Mouse (Mus musculus): ENCODE data around the gene Cavin1. TPM values are rescaled to one million over a fixed set of nuclear protein-coding genes. Genes with fewer than 3 reads are reported as not detected.

Gene Cavin1
- polyA plus RNA-seq, 1 experiment = 1.4 TPM

DNA sequence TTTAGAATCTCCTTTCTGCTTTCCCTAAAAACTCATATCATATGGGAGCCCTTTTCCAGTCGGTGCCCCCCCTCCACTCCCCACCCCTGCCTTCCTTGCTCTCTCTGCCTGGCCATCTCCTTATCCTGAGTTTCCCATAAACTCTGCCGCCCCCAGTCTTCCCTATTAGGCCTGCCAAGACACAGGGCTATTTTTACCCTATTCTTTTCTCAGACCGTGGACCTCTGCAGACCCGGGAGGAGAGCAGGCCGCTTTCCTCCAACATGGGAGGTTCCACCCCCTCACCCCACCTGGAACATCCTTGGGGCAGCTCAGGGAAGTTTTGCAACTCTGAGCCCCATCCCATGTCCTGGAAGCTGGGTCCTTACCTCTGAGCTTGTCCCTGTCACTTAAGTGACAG, 3.3 kb downstream of the Cavin1 start:
- TF ChIP-seq GATA1 (IDR thresholded peaks at IDR 0.05; ENCODE audit: low read length) = no peak

DNA sequence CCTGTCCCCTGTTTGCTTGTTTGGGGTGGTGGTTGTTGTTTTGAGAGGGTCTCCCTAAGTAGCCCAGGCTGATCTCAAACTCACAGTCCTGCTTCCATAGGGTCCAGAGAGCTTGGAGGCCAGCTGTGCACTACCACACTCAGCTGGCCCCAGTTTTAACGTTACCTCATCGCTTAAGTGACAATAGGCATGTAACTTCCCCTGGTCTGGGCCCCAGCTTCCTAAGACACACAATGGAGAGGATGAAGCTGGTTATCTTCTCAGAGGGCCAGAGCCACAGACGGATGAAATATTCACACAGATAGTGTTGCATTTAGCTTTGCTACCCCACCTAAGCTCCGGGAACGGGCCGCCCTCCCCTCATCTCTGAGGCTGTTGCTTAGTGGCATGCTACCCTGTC, 4.9 kb downstream of the Cavin1 start:
- TF ChIP-seq GATA1 (IDR thresholded peaks at IDR 0.05; ENCODE audit: low read length) = no peak

DNA sequence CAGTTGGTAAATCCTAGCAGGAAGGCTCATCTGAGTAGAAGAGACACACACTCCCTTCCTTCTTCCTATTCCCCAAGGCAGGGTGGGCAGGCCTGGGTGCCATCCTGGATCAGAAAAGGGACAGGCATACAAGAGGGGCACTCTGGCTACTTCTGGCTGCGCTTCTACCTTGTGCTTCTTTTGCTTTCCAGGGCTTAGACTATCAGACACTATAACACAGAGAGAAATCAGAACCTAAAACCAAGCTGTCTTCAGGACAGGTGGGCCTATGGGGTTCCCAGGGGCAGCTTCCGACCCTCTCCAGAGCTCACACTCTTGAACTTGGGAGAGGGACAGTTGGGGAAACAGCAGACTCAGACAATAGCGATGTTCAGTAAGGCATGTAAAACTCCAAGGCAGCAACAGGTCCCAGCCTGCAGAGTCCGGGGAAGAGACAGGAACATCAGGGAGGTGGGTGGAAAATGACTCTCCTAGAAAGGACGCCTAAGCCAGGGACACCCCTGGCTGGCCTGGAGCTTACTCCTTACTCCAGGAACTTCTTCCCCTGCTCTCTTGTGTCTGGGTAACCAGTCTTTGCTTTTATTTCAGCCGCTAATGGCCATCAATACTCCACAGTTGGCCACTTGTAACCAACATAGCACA, 5.7 kb downstream of the Cavin1 start:
- TF ChIP-seq GATA1 (IDR thresholded peaks at IDR 0.05; ENCODE audit: low read length) = no peak

DNA sequence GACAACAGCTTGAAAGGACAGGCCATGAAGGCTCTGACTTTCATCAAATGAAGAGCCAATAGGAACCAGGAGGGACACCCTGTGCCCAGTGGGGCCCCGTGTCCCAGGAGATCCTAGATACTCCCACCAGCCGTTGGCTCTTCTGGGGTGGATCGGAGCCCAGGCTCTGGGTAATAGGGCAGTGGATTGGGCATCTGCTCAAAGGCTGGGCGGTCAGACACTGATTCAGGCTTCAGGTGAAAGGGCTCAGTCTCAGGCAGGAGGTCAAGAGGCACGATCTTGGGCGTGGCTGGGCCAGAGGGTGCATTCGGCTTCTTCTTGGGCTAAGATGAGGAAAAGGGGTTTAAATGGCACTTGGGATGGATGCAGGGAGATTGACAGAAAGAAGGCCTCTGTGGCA, 6.5 kb downstream of the Cavin1 start:
- TF ChIP-seq GATA1 (IDR thresholded peaks at IDR 0.05; ENCODE audit: low read length) = no peak

DNA sequence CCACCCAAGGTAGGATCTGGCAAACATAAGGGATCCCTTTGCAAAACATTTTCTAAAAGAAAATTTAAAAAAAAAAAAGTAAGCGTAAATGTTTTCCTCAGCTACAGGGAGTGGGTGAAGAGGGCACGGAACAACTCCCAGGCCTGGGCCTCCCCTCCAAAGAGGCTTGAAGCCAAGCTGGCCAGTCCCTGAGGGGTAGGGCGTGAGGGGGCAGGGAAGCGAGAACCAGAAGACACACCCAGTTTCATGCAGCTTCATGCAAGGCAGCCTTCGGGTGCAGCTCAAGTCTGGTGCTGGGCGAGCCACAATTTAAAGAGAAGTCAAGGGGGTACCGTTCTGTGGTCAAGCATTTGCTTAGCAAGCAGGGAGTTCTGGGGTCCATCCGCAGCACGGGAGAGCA, 7.0 kb downstream of the Cavin1 start:
- TF ChIP-seq GATA1 (IDR thresholded peaks at IDR 0.05; ENCODE audit: low read length) = no peak

DNA sequence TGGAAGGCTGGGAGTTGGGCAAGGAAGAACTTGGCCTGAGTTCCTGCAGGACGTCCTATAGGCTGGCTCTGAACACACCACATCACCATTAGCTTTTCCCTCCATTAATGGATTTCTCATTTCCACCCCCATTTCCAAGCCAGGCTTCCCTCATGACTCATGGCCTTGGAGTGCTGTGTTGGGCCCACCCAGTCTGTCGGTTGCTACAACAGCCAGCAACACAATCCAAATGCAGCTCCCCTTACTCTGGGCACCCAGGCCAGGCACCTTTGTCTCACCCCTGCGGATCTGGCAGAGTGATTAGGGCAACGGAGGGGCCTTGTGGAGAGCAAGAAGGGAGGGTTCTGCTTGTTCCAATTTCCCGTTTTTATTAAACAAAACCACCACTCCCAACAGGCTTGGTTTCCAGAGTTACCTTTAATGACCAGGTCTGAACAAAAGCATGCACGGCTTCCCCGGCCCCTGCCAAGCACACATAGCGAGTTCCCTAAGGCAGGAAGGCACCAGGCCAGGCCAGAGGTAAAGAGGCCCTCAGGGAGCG, 8.2 kb downstream of the Cavin1 start:
- TF ChIP-seq GATA1 (IDR thresholded peaks at IDR 0.05; ENCODE audit: low read length) = no peak

DNA sequence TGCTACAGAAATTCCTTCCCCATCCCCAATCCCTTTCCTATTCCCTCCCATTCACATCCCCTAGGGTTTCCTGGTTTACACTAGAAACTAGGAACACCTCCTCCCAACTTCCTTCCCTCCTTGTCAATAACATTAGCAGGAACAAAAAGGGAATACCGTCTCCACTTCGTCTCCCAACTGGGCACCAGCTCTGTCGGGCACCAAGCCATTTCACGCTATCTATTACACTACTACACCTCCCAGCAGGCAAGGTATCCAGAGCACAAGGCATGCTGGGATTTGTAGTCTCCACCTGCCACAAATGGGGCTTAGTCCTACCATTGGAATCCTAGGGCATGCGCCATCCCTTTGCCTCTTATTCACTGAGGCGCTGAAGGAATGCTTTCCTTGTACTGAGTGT, 10.1 kb downstream of the Cavin1 start:
- TF ChIP-seq GATA1 (IDR thresholded peaks at IDR 0.05; ENCODE audit: low read length) = no peak

DNA sequence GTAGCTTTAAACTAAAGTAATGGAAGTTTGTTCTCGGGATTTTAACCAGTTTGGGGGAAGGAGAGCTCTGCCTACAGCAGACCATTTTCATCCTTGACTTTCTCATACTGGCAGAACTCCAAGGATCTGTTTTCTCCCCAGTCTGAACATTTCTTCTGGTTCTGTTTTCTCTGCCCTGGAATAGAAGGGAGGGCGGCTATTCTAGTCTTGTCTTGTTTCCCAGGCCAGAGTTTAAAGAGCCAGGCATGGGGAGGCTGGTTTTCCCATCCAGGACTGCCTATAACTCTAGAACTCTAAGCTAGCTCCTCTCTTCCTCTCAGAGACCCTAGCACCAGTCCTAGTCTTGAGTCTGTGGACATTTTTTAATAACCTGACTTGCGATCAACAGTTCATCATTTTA, 10.9 kb downstream of the Cavin1 start:
- TF ChIP-seq GATA1 (IDR thresholded peaks at IDR 0.05; ENCODE audit: low read length) = no peak

DNA sequence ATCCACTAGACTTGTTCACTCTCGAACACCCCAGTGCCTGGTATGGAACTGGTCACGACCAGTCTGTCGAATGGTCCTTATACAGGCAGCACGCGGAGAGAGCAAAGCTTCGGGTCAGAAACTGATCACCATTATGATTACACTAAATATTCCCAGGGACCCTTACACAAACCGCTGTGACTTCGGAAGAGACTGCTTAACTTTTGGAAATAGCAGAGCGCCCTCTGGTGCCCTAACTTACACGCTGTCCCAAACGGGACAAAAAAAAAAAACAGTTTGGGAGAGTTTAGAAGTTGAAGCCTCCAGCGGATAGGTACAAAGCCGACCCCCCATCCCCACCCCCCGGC, 11.2 kb downstream of the Cavin1 start:
- no peak for TF ChIP-seq GATA1 (IDR thresholded peaks at IDR 0.05; ENCODE audit: low read length)

DNA sequence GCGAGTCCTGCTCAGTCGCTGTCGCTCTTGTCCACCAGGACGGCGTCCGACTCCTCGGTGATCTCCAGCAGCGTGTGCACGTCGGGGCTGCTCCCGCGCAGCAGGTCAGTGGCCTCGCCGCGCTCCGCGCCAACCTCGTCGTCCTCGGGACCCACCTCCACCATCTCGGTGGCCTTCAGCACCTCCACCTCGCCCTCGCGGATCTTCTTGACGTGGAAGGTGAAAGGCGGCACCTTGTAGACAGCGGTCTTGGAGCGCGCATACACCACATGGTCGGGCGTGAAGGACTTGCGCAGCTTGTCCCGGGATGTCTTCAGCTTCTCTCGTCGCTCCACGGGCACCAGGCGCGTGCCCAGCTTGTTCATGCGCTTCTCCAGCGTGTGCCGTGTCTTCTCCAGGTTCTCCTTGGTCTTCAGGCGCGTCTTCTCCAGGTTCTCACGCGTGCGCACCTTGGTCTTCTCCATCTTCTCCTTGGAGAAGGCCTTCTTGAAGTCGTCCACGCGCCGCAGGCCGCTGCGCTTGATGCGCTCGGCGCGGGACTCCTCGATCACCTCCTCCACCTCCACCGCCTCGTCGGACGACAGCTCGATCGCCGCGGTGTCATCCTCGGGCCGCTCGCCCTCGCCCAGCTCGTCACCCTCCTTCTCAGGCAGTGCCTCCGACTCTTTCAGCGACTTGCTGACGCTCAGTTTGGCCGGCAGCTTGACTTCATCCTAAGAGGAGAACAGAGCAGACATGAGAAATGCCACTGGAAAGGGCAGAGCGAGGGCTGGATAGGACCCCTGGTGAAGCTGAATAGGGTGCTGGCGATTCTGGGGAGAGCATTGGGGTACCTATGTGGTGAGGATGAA, 11.8 kb downstream of the Cavin1 start:
- TF ChIP-seq GATA1 (IDR thresholded peaks at IDR 0.05; ENCODE audit: low read length) = no peak

DNA sequence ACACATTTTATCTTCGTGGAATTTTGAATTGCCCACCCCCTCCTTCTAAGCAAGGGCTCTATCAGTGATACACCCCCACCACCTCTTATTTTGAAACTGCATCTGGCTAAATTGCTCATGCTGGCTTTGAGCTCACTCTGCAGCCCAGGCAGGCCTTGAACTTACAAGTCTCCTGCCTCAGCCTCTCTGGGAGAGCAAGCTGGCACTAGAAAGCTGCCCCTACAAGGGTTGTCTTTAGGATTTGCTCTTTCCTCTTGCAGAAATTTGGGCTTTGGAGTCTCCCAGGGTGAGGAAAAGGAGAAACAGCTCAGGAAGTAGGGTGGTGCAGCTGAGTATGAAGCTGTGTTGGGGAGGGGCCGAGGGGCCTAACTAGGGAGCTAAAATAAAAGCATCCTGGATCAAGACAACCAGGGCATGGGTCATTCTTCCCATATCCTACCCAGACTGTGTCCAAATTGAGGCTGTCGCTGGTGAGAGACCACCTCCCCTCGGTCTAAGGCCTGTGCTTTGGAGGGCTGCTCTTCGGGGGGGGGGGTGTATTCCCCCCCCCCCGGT, 12.7 kb downstream of the Cavin1 start:
- TF ChIP-seq GATA1 (IDR thresholded peaks at IDR 0.05; ENCODE audit: low read length) = no peak

DNA sequence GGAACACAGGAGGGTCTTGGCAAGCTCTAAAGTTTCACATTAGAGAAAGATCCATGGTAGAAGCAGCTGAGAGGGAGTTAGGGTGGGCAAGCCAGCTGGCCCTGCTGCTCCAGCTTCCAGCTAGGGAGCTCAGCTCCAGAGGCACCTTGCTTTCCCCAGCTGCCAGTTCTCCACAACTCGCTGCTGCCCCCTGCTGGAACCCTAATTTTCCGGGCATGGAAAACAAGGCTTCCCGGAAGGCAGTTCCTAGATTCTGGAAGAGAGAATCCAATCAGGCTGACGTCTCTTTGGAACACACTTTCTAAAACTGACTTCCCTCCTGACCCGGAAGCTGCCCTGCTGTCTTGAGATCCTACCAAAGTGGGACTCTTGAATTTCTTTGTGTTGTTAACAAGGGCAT, 13.4 kb downstream of the Cavin1 start:
- no peak for TF ChIP-seq GATA1 (IDR thresholded peaks at IDR 0.05; ENCODE audit: low read length)

DNA sequence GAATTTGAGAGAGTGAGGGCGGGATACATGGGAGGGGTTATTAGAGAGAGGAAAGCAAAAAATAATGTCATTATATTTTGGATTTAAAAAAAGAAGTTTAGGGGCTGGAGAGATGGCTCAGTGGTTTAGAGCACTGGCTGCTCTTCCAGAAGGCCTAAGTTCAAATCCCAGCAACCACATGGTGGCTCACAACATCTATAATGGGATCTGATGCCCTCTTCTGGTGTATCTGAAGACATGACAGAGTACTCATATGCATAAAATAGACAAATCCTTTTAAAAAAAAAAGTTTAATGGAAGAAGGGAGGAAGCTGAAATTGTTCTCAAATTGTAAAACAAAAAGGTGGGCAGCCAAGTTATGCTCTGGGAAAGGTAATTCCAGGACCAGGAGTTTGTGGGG, 21.1 kb downstream of the Cavin1 start:
- TF ChIP-seq GATA1 (IDR thresholded peaks at IDR 0.05; ENCODE audit: low read length) = no peak

DNA sequence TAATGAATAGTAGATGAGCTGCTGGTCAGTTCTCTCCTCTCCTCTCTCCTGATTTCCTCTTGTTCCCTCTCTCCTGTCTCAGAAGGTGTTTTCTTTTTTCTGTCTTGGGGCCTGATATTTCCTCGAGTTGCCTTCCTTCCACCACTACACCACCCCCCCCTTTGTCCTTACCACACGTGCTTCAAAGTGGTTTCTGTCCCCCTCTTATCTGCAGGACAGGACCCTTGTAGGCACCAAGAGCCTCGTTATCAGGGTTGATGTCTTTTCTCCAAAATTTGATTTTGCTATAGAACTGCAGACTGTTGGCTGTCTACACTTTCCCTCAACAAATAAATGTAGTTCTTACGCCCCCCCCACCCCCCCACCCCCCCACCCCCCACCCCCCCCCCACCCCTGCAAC, 22.4 kb downstream of the Cavin1 start:
- no peak for TF ChIP-seq GATA1 (IDR thresholded peaks at IDR 0.05; ENCODE audit: low read length)

DNA sequence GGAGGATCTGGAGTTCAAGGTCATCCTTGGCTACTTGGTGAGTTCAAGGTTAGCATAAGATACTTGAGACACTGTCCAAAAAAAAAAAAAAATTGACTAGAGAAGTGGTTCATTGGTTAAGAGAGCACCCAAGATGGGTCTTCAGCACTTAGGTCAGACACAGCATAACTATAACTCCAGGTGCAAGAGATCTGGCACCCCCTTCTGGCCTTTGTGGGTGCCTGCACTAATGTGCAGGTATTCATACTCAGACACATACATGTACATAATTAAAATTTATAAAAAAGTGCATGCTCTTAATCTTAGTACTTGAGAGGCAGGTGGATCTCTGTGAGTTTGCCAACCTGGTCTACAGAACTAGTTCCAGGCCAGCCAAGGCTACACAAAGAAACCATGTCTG, 23.1 kb downstream of the Cavin1 start:
- TF ChIP-seq GATA1 (IDR thresholded peaks at IDR 0.05; ENCODE audit: low read length) = no peak

DNA sequence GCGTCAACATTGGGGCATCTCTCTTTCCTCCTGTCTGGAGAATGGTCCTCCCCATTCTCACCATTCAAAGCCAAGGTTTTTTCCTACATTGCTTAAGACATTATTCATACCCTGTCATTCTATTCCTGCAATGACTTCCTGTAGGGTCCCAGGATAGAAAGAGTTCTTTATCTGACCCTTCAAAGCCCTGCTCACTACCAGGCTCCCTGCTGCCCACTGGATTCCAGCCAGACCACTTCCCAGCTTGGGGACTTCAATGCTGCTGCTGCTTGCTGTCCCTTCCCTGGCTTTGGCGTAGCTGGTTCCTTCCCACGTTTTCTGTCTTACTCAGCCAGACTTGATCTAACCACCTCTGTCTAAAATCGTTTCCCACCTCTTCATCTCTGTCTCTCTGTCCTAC, 23.8 kb downstream of the Cavin1 start:
- TF ChIP-seq GATA1 (IDR thresholded peaks at IDR 0.05; ENCODE audit: low read length) = no peak

DNA sequence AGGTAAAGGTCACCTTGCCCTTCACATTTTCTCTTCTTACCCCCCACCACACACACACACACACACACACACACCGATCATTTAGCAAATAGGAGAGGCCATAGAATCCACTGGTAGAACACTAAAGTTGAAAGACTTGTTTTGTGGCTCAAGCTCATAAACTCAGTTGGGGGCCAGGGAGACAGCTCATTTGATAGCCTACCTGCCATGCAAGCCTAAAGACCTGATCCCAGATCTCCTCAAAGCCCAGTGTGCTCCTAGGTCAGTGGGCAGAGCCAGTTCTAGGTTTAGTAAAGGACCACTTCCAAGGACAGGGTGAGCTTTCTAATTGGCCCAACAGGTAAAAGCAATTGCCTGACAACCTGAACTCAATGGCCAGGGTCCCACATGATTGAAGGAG, 28.3 kb downstream of the Cavin1 start:
- TF ChIP-seq GATA1 (IDR thresholded peaks at IDR 0.05; ENCODE audit: low read length) = no peak
